Mouse (Mus musculus): ENCODE data around the gene Asic1.

- TF ChIP-seq CTCF (IDR thresholded peaks at IDR 0.05 in 2 of 3, conservative IDR thresholded peaks at IDR 0.05 in 1 of 3; ENCODE audit: control insufficient read depth in 1 of 3, insufficient read depth in 1 of 3, low read depth in 2 of 3, low read length in 3 of 3, poor library complexity in 1 of 3, severe bottlenecking in 1 of 3) (no peak), POLR2A (IDR thresholded peaks at IDR 0.05; ENCODE audit: control insufficient read depth in 1 of 2, insufficient read depth in 1 of 2, low read depth in 1 of 2, low read length in 2 of 2, poor library complexity in 1 of 2) (no peak), MAX (IDR thresholded peaks at IDR 0.05; ENCODE audit: low read length) (no peak)
Measured at GRCm38 (mm10) chr15:99637405-99638123, 32.6 kb upstream of the Asic1 start.

Measured in MEL (cell line).